Mouse (Mus musculus): ENCODE data around the gene Lrrc51.

- TF ChIP-seq CTCF (IDR thresholded peaks at IDR 0.05; ENCODE audit: low read depth) (no peak), EP300 (IDR thresholded peaks at IDR 0.05; ENCODE audit: low read depth) (no peak)
Observed at GRCm38 (mm10) chr7:101910138-101910537, 23.6 kb downstream of the Lrrc51 start.

Data from heart, postnatal 0 days (tissue).